Mouse (Mus musculus): Measurements from ENCODE around the gene Drg2.

GRCm38 (mm10) chr11:60474534-60474933 is 20.1 kb downstream of the Drg2 start:
- TF ChIP-seq CTCF (IDR thresholded peaks at IDR 0.05; ENCODE audit: insufficient read depth, low read length) (no peak), POLR2A (IDR thresholded peaks at IDR 0.05; ENCODE audit: borderline replicate concordance, extremely low read depth, low read depth, low read length) (no peak)

All from lung, adult 2 months (tissue).